Mouse (Mus musculus): ENCODE results near the gene Myb. TPM values are rescaled to one million over a fixed set of nuclear protein-coding genes. Genes with fewer than 3 reads are reported as not detected.
A peak's percentile ranks its signal among the peaks of the same experiment; 100 is the strongest.
"Not testable (repeated sequence)": the region's sequence is repeated elsewhere in the genome, so short reads cannot be mapped to it uniquely, and the experiment has no call there.

Gene Myb
- total and polyA plus RNA-seq, 2 experiments from 2014 or later: 1.0 to 3.2 TPM

DNA sequence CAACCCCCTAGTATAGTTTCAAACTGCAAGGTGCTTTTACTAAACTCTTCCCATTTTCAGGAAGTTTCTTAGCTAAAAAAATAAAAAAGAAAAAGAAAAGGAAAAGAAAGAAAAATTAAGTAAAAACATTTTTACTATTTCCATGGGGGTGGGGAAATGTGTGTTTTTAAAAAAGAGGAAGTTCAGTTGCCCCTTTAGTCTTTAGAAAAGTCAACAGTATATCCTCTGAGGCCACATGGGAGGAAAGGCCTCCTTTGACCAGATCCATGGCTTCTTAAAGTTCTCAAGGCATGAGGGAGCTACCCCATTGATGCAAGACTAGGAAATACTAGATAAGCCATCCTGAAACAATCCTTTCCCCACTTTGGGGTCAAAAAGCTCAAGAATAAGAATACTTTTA lies 9.5 kb downstream of the Myb start:
- no peak for TF ChIP-seq CTCF (IDR thresholded peaks at IDR 0.05)
- Histone ChIP-seq H3K9me3 (ENCODE audit: low read length) (no peaks in the 10 kb centered on the region), H3K36me3 (ENCODE audit: insufficient read depth, low read length) (no peaks in the 10 kb centered on the region), H3K9ac (replicated peaks; ENCODE audit: low read length, poor library complexity, severe bottlenecking) (no peak overlapping the region), H3K4me2 (ENCODE audit: low read depth, low read length, poor library complexity, severe bottlenecking) (no peak overlapping the region), H3K27ac (ENCODE audit: low read depth, low read length) (no peak overlapping the region), H3K4me3 (ENCODE audit: low read depth, low read length) (no peak overlapping the region), H3K27me3 (ENCODE audit: insufficient read depth, low read length) (no peaks in the 10 kb centered on the region), H3K4me1 (ENCODE audit: insufficient read depth, low read length) (no peaks in the 10 kb centered on the region)
- DNase-seq (ENCODE audit: low spot score): no peak
- ATAC-seq (ENCODE audit: low FRiP score): no peak

DNA sequence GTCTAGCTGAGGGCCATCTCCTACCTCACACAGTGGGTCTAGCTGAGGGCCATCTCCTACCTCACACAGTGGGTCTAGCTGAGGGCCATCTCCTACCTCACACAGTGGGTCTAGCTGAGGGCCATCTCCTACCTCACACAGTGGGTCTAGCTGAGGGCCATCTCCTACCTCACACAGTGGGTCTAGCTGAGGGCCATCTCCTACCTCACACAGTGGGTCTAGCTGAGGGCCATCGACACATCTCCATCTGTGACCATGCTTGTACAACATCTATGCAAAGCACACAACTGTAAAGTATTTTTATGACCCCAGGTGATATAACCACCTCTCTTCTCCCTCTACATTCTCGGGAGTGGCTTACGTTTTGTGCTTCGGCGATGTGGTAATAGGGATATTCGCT lies 10.8 kb downstream of the Myb start:
- H3K36me3 ChIP-seq (ENCODE audit: insufficient read depth, low read length); H3K4me1 ChIP-seq (ENCODE audit: insufficient read depth, low read length); H3K9me3 ChIP-seq (ENCODE audit: low read length); ATAC-seq (ENCODE audit: low FRiP score); H3K27me3 ChIP-seq (ENCODE audit: insufficient read depth, low read length); DNase-seq (ENCODE audit: low spot score); H3K27ac ChIP-seq (ENCODE audit: low read depth, low read length); H3K4me2 ChIP-seq (ENCODE audit: low read depth, low read length, poor library complexity, severe bottlenecking); H3K9ac ChIP-seq (replicated peaks; ENCODE audit: low read length, poor library complexity, severe bottlenecking); H3K4me3 ChIP-seq (ENCODE audit: low read depth, low read length): not testable (repeated sequence)
- 96% methylated on average over 6 of the region's 6 CpGs for WGBS

DNA sequence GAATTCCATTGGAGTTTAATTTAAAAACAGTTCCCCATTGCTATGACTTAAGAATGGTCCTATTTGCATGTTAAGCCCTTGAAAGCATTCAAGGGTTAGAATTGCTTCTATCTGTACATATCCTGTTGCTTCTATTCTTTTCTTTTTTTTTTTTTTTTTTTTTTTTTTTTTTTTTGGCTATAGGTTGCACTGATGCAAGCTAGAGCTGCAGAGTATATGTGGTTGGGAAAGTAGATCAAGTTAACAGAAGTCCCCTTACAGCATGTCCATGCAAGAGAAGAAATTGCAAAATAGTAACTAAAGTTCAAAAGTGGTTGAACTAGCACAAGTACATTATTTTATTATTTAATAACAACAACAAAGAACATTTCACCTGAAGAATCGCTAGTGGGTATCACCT lies 14.1 kb downstream of the Myb start:
- H3K27me3 ChIP-seq (ENCODE audit: insufficient read depth, low read length): no peaks in the 10 kb centered on the region
- ATAC-seq (ENCODE audit: low FRiP score): no peak
- no peak overlapping the region for H3K4me3 ChIP-seq (ENCODE audit: low read depth, low read length)
- no peaks in the 10 kb centered on the region for H3K36me3 ChIP-seq (ENCODE audit: insufficient read depth, low read length)
- no peak overlapping the region for H3K4me2 ChIP-seq (ENCODE audit: low read depth, low read length, poor library complexity, severe bottlenecking)
- H3K9ac ChIP-seq (replicated peaks; ENCODE audit: low read length, poor library complexity, severe bottlenecking): no peak overlapping the region
- no peaks in the 10 kb centered on the region for H3K9me3 ChIP-seq (ENCODE audit: low read length)
- DNase-seq (ENCODE audit: low spot score): no peak
- no peak for TF ChIP-seq CTCF (IDR thresholded peaks at IDR 0.05)
- H3K4me1 ChIP-seq (ENCODE audit: insufficient read depth, low read length): no peaks in the 10 kb centered on the region
- no peak overlapping the region for H3K27ac ChIP-seq (ENCODE audit: low read depth, low read length)
- WGBS: 100% methylated on average over 1 of the region's 1 CpGs

DNA sequence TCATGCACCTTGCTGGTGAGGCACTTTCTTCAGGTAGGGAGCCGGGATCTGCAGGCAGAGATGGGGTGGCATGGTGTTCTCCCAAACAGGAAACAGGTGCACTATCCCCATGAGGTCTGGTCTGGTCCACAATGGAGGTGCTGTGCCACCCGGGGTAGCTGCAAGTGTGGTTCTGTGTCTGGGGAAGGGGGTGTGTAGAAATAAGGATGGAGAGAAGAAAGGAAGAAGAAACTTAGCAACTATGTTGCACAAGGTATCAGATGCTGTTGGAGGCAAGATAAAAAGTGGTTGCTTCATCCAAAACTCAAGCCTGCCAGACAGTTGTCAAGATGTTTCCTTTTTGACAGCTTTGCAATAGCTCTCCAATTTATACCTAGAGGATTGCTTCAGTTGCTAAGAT lies 14.5 kb downstream of the Myb start:
- H3K4me1 ChIP-seq (ENCODE audit: insufficient read depth, low read length): no peaks in the 10 kb centered on the region
- H3K4me2 ChIP-seq (ENCODE audit: low read depth, low read length, poor library complexity, severe bottlenecking): no peak overlapping the region
- 82% methylated on average over 2 of the region's 2 CpGs for WGBS
- no peak for TF ChIP-seq CTCF (IDR thresholded peaks at IDR 0.05)
- DNase-seq (ENCODE audit: low spot score): no peak
- H3K9me3 ChIP-seq (ENCODE audit: low read length): no peaks in the 10 kb centered on the region
- H3K36me3 ChIP-seq (ENCODE audit: insufficient read depth, low read length): no peaks in the 10 kb centered on the region
- ATAC-seq (ENCODE audit: low FRiP score): no peak
- no peaks in the 10 kb centered on the region for H3K27me3 ChIP-seq (ENCODE audit: insufficient read depth, low read length)
- no peak overlapping the region for H3K9ac ChIP-seq (replicated peaks; ENCODE audit: low read length, poor library complexity, severe bottlenecking)
- no peak overlapping the region for H3K4me3 ChIP-seq (ENCODE audit: low read depth, low read length)
- no peak overlapping the region for H3K27ac ChIP-seq (ENCODE audit: low read depth, low read length)

DNA sequence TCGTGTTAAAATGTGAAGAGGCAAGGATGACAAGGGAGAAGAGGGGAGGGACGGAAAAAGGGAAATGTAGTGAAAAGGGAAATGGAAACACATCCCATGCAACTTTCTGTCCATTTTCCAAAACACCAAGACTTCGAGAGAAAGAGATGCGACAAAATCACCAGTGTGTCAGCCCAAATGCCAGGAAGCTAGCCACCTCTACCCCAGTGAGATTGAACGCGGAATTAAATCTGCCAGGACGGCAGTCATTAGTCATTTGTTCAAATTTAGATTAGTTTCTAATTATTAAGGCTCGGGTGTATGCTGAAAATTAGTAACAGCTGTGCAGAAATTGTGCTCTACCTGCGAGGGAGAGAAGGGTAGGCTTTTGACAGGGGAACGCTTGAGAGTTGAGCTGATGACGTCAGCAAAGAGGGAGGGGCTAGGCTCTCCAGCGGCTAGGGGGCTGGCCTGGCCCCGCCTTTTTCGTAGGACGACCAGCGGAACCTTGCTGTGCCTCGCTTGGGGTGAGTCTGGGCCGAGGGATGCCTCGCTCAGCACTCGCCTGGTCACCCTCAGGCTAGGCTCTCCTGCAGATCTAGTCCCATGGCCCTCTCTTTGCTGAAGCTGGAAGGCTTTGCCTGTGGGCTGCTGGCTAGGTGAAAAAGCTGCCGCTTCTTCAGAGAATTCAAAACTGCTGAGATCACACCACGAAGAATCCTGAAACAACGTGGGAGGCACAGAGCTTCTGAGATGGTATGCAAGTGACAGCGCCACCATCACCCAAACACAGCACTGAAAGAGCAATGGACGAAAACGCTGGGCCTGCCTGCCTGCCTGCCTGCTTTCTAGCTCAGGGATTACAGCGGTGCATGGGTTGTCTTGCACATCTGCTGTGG lies 15.9 kb downstream of the Myb start:
- 20% methylated on average over 27 of the region's 27 CpGs for WGBS
- peak overlapping the region; percentile 53 for H3K9ac ChIP-seq (replicated peaks; ENCODE audit: low read length, poor library complexity, severe bottlenecking)
- TF ChIP-seq CTCF (IDR thresholded peaks at IDR 0.05): peak; percentile 62
- ATAC-seq (ENCODE audit: low FRiP score) (peak; percentile 92), DNase-seq (ENCODE audit: low spot score) (peak; percentile 85)
- peak overlapping the region; percentile 77 for H3K4me2 ChIP-seq (ENCODE audit: low read depth, low read length, poor library complexity, severe bottlenecking)
- H3K27me3 ChIP-seq (ENCODE audit: insufficient read depth, low read length): no peaks in the 10 kb centered on the region
- peak overlapping the region; percentile 67 for H3K27ac ChIP-seq (ENCODE audit: low read depth, low read length)
- H3K4me1 ChIP-seq (ENCODE audit: insufficient read depth, low read length): no peaks in the 10 kb centered on the region
- H3K9me3 ChIP-seq (ENCODE audit: low read length): no peaks in the 10 kb centered on the region
- H3K4me3 ChIP-seq (ENCODE audit: low read depth, low read length): peak overlapping the region; percentile 44
- no peaks in the 10 kb centered on the region; the same call in 1 of the 2 replicates for H3K36me3 ChIP-seq (ENCODE audit: insufficient read depth, low read length)

DNA sequence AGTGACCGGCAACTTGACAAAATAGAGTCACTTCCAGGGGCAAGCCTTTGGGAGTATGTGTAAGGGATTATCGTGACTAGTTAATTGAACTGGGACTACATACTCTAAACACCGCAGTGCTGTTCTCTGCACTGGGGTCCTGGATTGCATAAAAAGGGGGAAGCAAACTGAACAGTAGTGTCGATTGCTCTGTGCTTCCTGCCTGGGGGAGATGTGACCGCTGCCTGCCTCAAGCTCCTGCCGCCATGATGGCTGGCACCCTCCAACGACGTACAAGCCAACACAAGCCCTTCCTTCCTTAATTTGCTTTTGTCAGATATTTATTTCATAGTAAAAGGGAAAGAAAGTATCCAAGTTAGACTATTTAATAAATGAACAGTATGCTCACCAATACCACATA lies 25.5 kb downstream of the Myb start:
- WGBS: 96% methylated on average over 8 of the region's 8 CpGs
- DNase-seq (ENCODE audit: low spot score) (no peak), ATAC-seq (ENCODE audit: low FRiP score) (no peak)
- Histone ChIP-seq H3K4me3 (ENCODE audit: low read depth, low read length) (no peak overlapping the region), H3K4me1 (ENCODE audit: insufficient read depth, low read length) (no peaks in the 10 kb centered on the region), H3K9me3 (ENCODE audit: low read length) (peaks cover 7% of the 10 kb centered on the region; the same call in 1 of the 2 replicates), H3K4me2 (ENCODE audit: low read depth, low read length, poor library complexity, severe bottlenecking) (no peak overlapping the region), H3K27ac (ENCODE audit: low read depth, low read length) (no peak overlapping the region), H3K27me3 (ENCODE audit: insufficient read depth, low read length) (no peaks in the 10 kb centered on the region), H3K9ac (replicated peaks; ENCODE audit: low read length, poor library complexity, severe bottlenecking) (no peak overlapping the region), H3K36me3 (ENCODE audit: insufficient read depth, low read length) (no peaks in the 10 kb centered on the region; the same call in 1 of the 2 replicates)
- no peak for TF ChIP-seq CTCF (IDR thresholded peaks at IDR 0.05)

All from midbrain, postnatal 0 days (tissue).